Comparison of ENCODE assay signal across 10 mouse cellular contexts in genomic region chr7:96230720-96231241, GRCm38 (mm10). TPM values are rescaled to one million over a fixed set of nuclear protein-coding genes. Genes with fewer than 3 reads are reported as not detected.
DNase-seq lines count a peak whose midpoint lies in the region; ATAC-seq lines count a peak whose summit lies in the region.
"Had no signal": no experiment of that assay in that cellular context is flagged by ENCODE, and none has a peak within 500 bp of the region (broad histone marks: within the 10 kb centered on the region; RNA-seq: fewer than 3 reads in every experiment).

No protein-coding gene starts in this region.

- H3K9me3 ChIP-seq in kidney, embryonic 14.5 days (ENCODE audit: control insufficient read depth, low read length), result no peaks in the 10 kb centered on the region
- no peaks in the 10 kb centered on the region for H3K9me3 ChIP-seq in embryonic facial prominence, embryonic 15.5 days (replicated peaks)
- no peaks in the 10 kb centered on the region for H3K9me3 ChIP-seq in midbrain, embryonic 13.5 days

- no peaks in the 10 kb centered on the region for H3K36me3 ChIP-seq in kidney, embryonic 14.5 days (ENCODE audit: control insufficient read depth, insufficient read depth, low read length)
- H3K36me3 ChIP-seq in embryonic facial prominence, embryonic 15.5 days, result no peaks in the 10 kb centered on the region
- no peaks in the 10 kb centered on the region for H3K36me3 ChIP-seq in midbrain, embryonic 13.5 days

- peak overlapping the region; percentile 77; the same call in 1 of the 2 replicates for H3K27ac ChIP-seq in kidney, embryonic 14.5 days (ENCODE audit: low read depth, low read length)
- no peak overlapping the region; the same call in 1 of the 2 replicates for H3K27ac ChIP-seq in embryonic facial prominence, embryonic 15.5 days (replicated peaks)
- no peak overlapping the region for H3K27ac ChIP-seq in midbrain, embryonic 13.5 days
- H3K27ac ChIP-seq: heart, adult 2 months had no signal

- H3K4me2 ChIP-seq in kidney, embryonic 14.5 days (replicated peaks; ENCODE audit: low read depth, low read length), result peak overlapping the region; percentile 15
- H3K4me2 ChIP-seq in embryonic facial prominence, embryonic 15.5 days (replicated peaks), result no peak overlapping the region; the same call in 1 of the 2 replicates
- H3K4me2 ChIP-seq in midbrain, embryonic 13.5 days (replicated peaks), result no peak overlapping the region

- no peak overlapping the region for H3K9ac ChIP-seq in kidney, embryonic 14.5 days (ENCODE audit: low read depth, low read length)
- no peak overlapping the region for H3K9ac ChIP-seq in embryonic facial prominence, embryonic 15.5 days
- no peak overlapping the region for H3K9ac ChIP-seq in midbrain, embryonic 13.5 days (replicated peaks)

- WGBS in kidney, embryonic 14.5 days, result 24% methylated on average over 9 of the region's 9 CpGs
- 50% methylated on average over 9 of the region's 9 CpGs for WGBS in embryonic facial prominence, embryonic 15.5 days
- 45% methylated on average over 9 of the region's 9 CpGs for WGBS in midbrain, embryonic 13.5 days

- no peak overlapping the region for H3K4me3 ChIP-seq in kidney, embryonic 14.5 days (ENCODE audit: low read length)
- no peak overlapping the region for H3K4me3 ChIP-seq in embryonic facial prominence, embryonic 15.5 days (replicated peaks)
- H3K4me3 ChIP-seq in midbrain, embryonic 13.5 days (replicated peaks), result no peak overlapping the region
- H3K4me3 ChIP-seq: heart, adult 2 months had no signal

- DNase-seq in kidney, adult 8-10 months, result no peak
- DNase-seq in ZHBTc4 (ENCODE audit: low read depth, low spot score), result peak; percentile 63
- no peak for DNase-seq in testis, postnatal 10 days (ENCODE audit: low spot score)
- no peak for DNase-seq in layer of hippocampus, adult 9-10 months (ENCODE audit: low spot score)
- DNase-seq: adrenal gland, adult 8-10 months; cerebellum, adult 18-20 months; heart, adult 2 months had no signal

- no peaks in the 10 kb centered on the region for H3K27me3 ChIP-seq in kidney, embryonic 14.5 days (ENCODE audit: control insufficient read depth, insufficient read depth, low read length)
- H3K27me3 ChIP-seq in embryonic facial prominence, embryonic 15.5 days, result no peaks in the 10 kb centered on the region
- no peaks in the 10 kb centered on the region for H3K27me3 ChIP-seq in midbrain, embryonic 13.5 days

- peaks cover 10% of the 10 kb centered on the region for H3K4me1 ChIP-seq in kidney, embryonic 14.5 days (ENCODE audit: control insufficient read depth, insufficient read depth, low read length)
- peaks cover 25% of the 10 kb centered on the region for H3K4me1 ChIP-seq in embryonic facial prominence, embryonic 15.5 days
- peaks cover 21% of the 10 kb centered on the region for H3K4me1 ChIP-seq in midbrain, embryonic 13.5 days (replicated peaks)

- ATAC-seq in kidney, embryonic 14.5 days (ENCODE audit: low FRiP score, low TSS enrichment), result peak; percentile 37
- ATAC-seq in embryonic facial prominence, embryonic 15.5 days (ENCODE audit: insufficient number of reproducible peaks, low FRiP score, low TSS enrichment, low read depth), result peak; percentile 24; the same call in 1 of the 2 replicates
- ATAC-seq in midbrain, embryonic 13.5 days, result peak; percentile 28; the same call in 1 of the 2 replicates

RNA-seq across cellular contexts. Expression of gene Tenm4, which starts 59.7 kb away (rescaled TPM):
- 41.4 and 51.0 TPM in 2 replicates for polyA plus RNA-seq in kidney, embryonic 14.5 days (2014; fragmentation: Nextera tagmentation; extraction: Ambion mirVana)
- 51.4 and 51.6 TPM in 2 replicates for polyA plus RNA-seq in embryonic facial prominence, embryonic 15.5 days (2015; fragmentation: Nextera tagmentation; extraction: Ambion mirVana)
- 41.9 and 47.1 TPM in 2 replicates for polyA plus RNA-seq in midbrain, embryonic 13.5 days (2015; fragmentation: Nextera tagmentation; extraction: Ambion mirVana)
